Comparison of ENCODE assay signal across 8 mouse cellular contexts in the genomic region with DNA sequence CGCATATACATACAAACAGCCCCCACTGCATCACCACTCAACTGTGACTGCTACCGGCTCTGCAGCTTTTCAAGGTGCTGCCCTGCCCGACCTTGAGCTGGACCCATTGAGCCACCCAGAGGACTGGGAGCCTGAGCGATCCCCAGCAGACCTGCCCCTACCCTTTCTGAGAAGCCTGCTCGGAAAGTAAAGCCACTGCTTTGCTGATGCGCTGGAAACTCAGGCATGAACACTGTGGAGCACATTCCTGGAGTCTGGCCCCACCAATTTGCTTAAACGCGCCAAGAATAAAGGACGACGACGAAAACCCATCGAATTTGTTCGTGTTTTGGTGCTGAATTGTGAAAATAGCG. TPM values are rescaled to one million over a fixed set of nuclear protein-coding genes. Genes with fewer than 3 reads are reported as not detected.
DNase-seq lines count a peak whose midpoint lies in the region; ATAC-seq and TF ChIP-seq lines count a peak whose summit lies in the region.

No protein-coding gene starts in this region.

- peaks cover 44% of the 10 kb centered on the region for H3K79me2 ChIP-seq in C2C12 (ENCODE audit: control insufficient read depth, insufficient read depth)

- no peaks in the 10 kb centered on the region for H3K9me3 ChIP-seq in heart, embryonic 14.5 days (ENCODE audit: control insufficient read depth, low read length)
- H3K9me3 ChIP-seq in limb, embryonic 10.5 days (replicated peaks), result no peaks in the 10 kb centered on the region

- WGBS in heart, embryonic 14.5 days, result under 1% methylated on average over 14 of the region's 14 CpGs
- 1% methylated on average over 14 of the region's 14 CpGs for WGBS in limb, embryonic 10.5 days
- WGBS in olfactory bulb, adult 2 months, result 3% methylated on average over 14 of the region's 14 CpGs

- H3ac ChIP-seq in C2C12 (ENCODE audit: control insufficient read depth, insufficient read length, low read depth), result peak overlapping the region; percentile 50

- DNase-seq in adrenal gland, adult 2 months, result peak; percentile 33
- no peak for DNase-seq in adrenal gland, adult 18-20 months (ENCODE audit: low spot score in 2 of 2)
- DNase-seq in limb, embryonic 10.5 days (ENCODE audit: low spot score), result no peak
- no peak for DNase-seq in ovary, postnatal 14 days (ENCODE audit: low spot score)
- no peak for DNase-seq in MN1 (ENCODE audit: low spot score)

- peaks cover 34% of the 10 kb centered on the region for H3K79me3 ChIP-seq in C2C12 (ENCODE audit: low read depth)

- peaks cover 24% of the 10 kb centered on the region for H3K36me3 ChIP-seq in C2C12 (ENCODE audit: control insufficient read depth, insufficient read depth)
- H3K36me3 ChIP-seq in heart, embryonic 14.5 days (ENCODE audit: control insufficient read depth, insufficient read depth, low read length), result peaks cover 12% of the 10 kb centered on the region
- peaks cover 16% of the 10 kb centered on the region for H3K36me3 ChIP-seq in limb, embryonic 10.5 days

- peak overlapping the region; percentile 96 to 97 for H3K27ac ChIP-seq in heart, embryonic 14.5 days (replicated peaks in 1 of 2; ENCODE audit: control insufficient read depth in 1 of 2, insufficient read depth in 1 of 2, low read depth in 2 of 2, low read length in 2 of 2)
- peak overlapping the region; percentile 89 for H3K27ac ChIP-seq in limb, embryonic 10.5 days
- peak overlapping the region; percentile 73 for H3K27ac ChIP-seq in olfactory bulb, adult 2 months (ENCODE audit: insufficient read depth, low read depth, low read length)

- H3K9ac ChIP-seq in heart, embryonic 14.5 days (ENCODE audit: low read length), result peak overlapping the region; percentile 91

- H3K4me2 ChIP-seq in heart, embryonic 14.5 days (ENCODE audit: low read length), result peak overlapping the region; percentile 78

- no peak for TF ChIP-seq POLR2A in olfactory bulb, adult 2 months (IDR thresholded peaks at IDR 0.05; ENCODE audit: insufficient read depth, low read depth, low read length)

- no peak for TF ChIP-seq CTCF in C2C12 (IDR thresholded peaks at IDR 0.05; ENCODE audit: control insufficient read depth, insufficient read depth, insufficient read length)
- no peak for TF ChIP-seq CTCF in olfactory bulb, adult 2 months (IDR thresholded peaks at IDR 0.05; ENCODE audit: insufficient read depth, low read depth, low read length)

- H3K27me3 ChIP-seq in C2C12 (ENCODE audit: control insufficient read depth, insufficient read depth, insufficient read length), result no peaks in the 10 kb centered on the region
- no peaks in the 10 kb centered on the region for H3K27me3 ChIP-seq in heart, embryonic 14.5 days (ENCODE audit: control insufficient read depth, insufficient read depth, low read length)
- H3K27me3 ChIP-seq in limb, embryonic 10.5 days (ENCODE audit: low read depth, poor library complexity, severe bottlenecking), result peaks cover 20% of the 10 kb centered on the region

- peaks cover 32 to 43% of the 10 kb centered on the region in 2 experiments for H3K4me1 ChIP-seq in heart, embryonic 14.5 days (ENCODE audit: control insufficient read depth in 2 of 2, insufficient read depth in 2 of 2, low read length in 2 of 2)
- H3K4me1 ChIP-seq in limb, embryonic 10.5 days, result peaks cover 52% of the 10 kb centered on the region
- H3K4me1 ChIP-seq in olfactory bulb, adult 2 months (ENCODE audit: control insufficient read depth, insufficient read depth, low read length), result peaks cover 40% of the 10 kb centered on the region

- no peak for ATAC-seq in heart, embryonic 14.5 days (ENCODE audit: insufficient number of reproducible peaks, insufficient read depth, low FRiP score, low read depth)

- H3K4me3 ChIP-seq in C2C12 (ENCODE audit: insufficient read depth, poor library complexity, severe bottlenecking), result peak overlapping the region; percentile 79
- peak overlapping the region; percentile 69 to 91 for H3K4me3 ChIP-seq in heart, embryonic 14.5 days (ENCODE audit: control insufficient read depth in 1 of 2, insufficient read depth in 1 of 2, low read depth in 1 of 2, low read length in 2 of 2)
- H3K4me3 ChIP-seq in limb, embryonic 10.5 days, result peak overlapping the region; percentile 93
- H3K4me3 ChIP-seq in olfactory bulb, adult 2 months (ENCODE audit: insufficient read depth, low read depth, low read length), result peak overlapping the region; percentile 78

TF ChIP-seq in C2C12, 6 proteins besides CTCF, POLR2A, EP300 and RAD21:
- TF ChIP-seq USF1 (IDR thresholded peaks at IDR 0.05; ENCODE audit: low read depth) (no peak), CEBPB (IDR thresholded peaks at IDR 0.05; ENCODE audit: low read depth) (no peak), MYOG (IDR thresholded peaks at IDR 0.05; ENCODE audit: control insufficient read depth, extremely low read depth, insufficient read length) (no peak), FOSL1 (IDR thresholded peaks at IDR 0.05; ENCODE audit: insufficient read depth, low read length, poor library complexity, severe bottlenecking) (no peak), MAX (IDR thresholded peaks at IDR 0.05) (no peak), MYOD1 (IDR thresholded peaks at IDR 0.05; ENCODE audit: control insufficient read depth, insufficient read length, low read depth) (no peak)
TF ChIP-seq in C2C12: peak in this region for 0.

RNA-seq across cellular contexts. Expression of a gene that starts 0.5 kb away (rescaled TPM):
- total RNA-seq in adrenal gland, adult 2 months (2021), result 10 to 100 TPM; 17.8 to 23.7 TPM
- 70.8 and 71.2 TPM in 2 replicates for polyA plus RNA-seq in adrenal gland, adult 2 months (2012; rRNA removed)
- total RNA-seq in adrenal gland, adult 18-20 months (2021), result 10 to 100 TPM; 18.3 to 28.2 TPM
- 36.2 TPM for polyA plus RNA-seq in C2C12 (2012; fragmentation: generic; extraction: Trizol)
- 17.8 and 19.3 TPM in 2 replicates for polyA plus RNA-seq in heart, embryonic 14.5 days (2014; fragmentation: Nextera tagmentation; extraction: Ambion mirVana)
- polyA plus RNA-seq in limb, embryonic 10.5 days (2016; fragmentation: Nextera tagmentation; extraction: Ambion mirVana), result 9.7 and 10.6 TPM in 2 replicates
- polyA plus RNA-seq in olfactory bulb, adult 2 months (2012; ENCODE audit: insufficient read depth, insufficient read length, low replicate concordance, missing spikeins), result not detected in 2 replicates

RNA-seq across cellular contexts. Expression of a gene that starts 12.1 kb away (rescaled TPM):
- 10 to 100 TPM; 12.1 to 14.2 TPM for total RNA-seq in adrenal gland, adult 2 months (2021)
- 22.8 and 24.3 TPM in 2 replicates for polyA plus RNA-seq in adrenal gland, adult 2 months (2012; rRNA removed)
- total RNA-seq in adrenal gland, adult 18-20 months (2021), result 10 to 100 TPM; 12.4 to 13.2 TPM
- 18.8 TPM for polyA plus RNA-seq in C2C12 (2012; fragmentation: generic; extraction: Trizol)
- polyA plus RNA-seq in heart, embryonic 14.5 days (2014; fragmentation: Nextera tagmentation; extraction: Ambion mirVana), result 14.6 and 14.8 TPM in 2 replicates
- polyA plus RNA-seq in limb, embryonic 10.5 days (2016; fragmentation: Nextera tagmentation; extraction: Ambion mirVana), result 26.9 and 33.4 TPM in 2 replicates
- polyA plus RNA-seq in olfactory bulb, adult 2 months (2012; ENCODE audit: insufficient read depth, insufficient read length, low replicate concordance, missing spikeins), result not detected in 2 replicates

RNA-seq across cellular contexts. Expression of a gene that starts 19.3 kb away (rescaled TPM):
- 10 to 100 TPM; 13.8 to 24.1 TPM for total RNA-seq in adrenal gland, adult 2 months (2021)
- polyA plus RNA-seq in adrenal gland, adult 2 months (2012; rRNA removed), result 64.6 and 88.7 TPM in 2 replicates
- 10 to 100 TPM; 18.2 to 19.9 TPM for total RNA-seq in adrenal gland, adult 18-20 months (2021)
- 32.8 TPM for polyA plus RNA-seq in C2C12 (2012; fragmentation: generic; extraction: Trizol)
- polyA plus RNA-seq in heart, embryonic 14.5 days (2014; fragmentation: Nextera tagmentation; extraction: Ambion mirVana), result 24.0 and 26.5 TPM in 2 replicates
- polyA plus RNA-seq in limb, embryonic 10.5 days (2016; fragmentation: Nextera tagmentation; extraction: Ambion mirVana), result 36.0 and 43.1 TPM in 2 replicates
- not detected in 2 replicates for polyA plus RNA-seq in olfactory bulb, adult 2 months (2012; ENCODE audit: insufficient read depth, insufficient read length, low replicate concordance, missing spikeins)

RNA-seq across cellular contexts. Expression of a gene that starts 19.3 kb away (rescaled TPM):
- 10 to 100 TPM in 1 of 2 experiments, 1 to 10 TPM in 1; 7.9 to 10.2 TPM for total RNA-seq in adrenal gland, adult 2 months (2021)
- polyA plus RNA-seq in adrenal gland, adult 2 months (2012; rRNA removed), result 9.1 and 10.5 TPM in 2 replicates
- 1 to 10 TPM; 8.3 to 8.9 TPM for total RNA-seq in adrenal gland, adult 18-20 months (2021)
- polyA plus RNA-seq in C2C12 (2012; fragmentation: generic; extraction: Trizol), result 8.6 TPM
- polyA plus RNA-seq in heart, embryonic 14.5 days (2014; fragmentation: Nextera tagmentation; extraction: Ambion mirVana), result 11.5 and 15.8 TPM in 2 replicates
- polyA plus RNA-seq in limb, embryonic 10.5 days (2016; fragmentation: Nextera tagmentation; extraction: Ambion mirVana), result 24.5 and 26.5 TPM in 2 replicates
- not detected in 2 replicates for polyA plus RNA-seq in olfactory bulb, adult 2 months (2012; ENCODE audit: insufficient read depth, insufficient read length, low replicate concordance, missing spikeins)

RNA-seq across cellular contexts. Expression of a gene that starts 30.2 kb away (rescaled TPM):
- total RNA-seq in adrenal gland, adult 2 months (2021), result 1 to 10 TPM in 1 of 2 experiments, not detected in 1; 1.4 TPM
- 0.09 TPM in 1 of 2 replicates, not detected in the other for polyA plus RNA-seq in adrenal gland, adult 2 months (2012; rRNA removed)
- not detected for total RNA-seq in adrenal gland, adult 18-20 months (2021)
- 0.27 TPM for polyA plus RNA-seq in C2C12 (2012; fragmentation: generic; extraction: Trizol)
- polyA plus RNA-seq in heart, embryonic 14.5 days (2014; fragmentation: Nextera tagmentation; extraction: Ambion mirVana), result 0.09 and 0.20 TPM in 2 replicates
- polyA plus RNA-seq in limb, embryonic 10.5 days (2016; fragmentation: Nextera tagmentation; extraction: Ambion mirVana), result 0.35 and 0.65 TPM in 2 replicates
- not detected in 2 replicates for polyA plus RNA-seq in olfactory bulb, adult 2 months (2012; ENCODE audit: insufficient read depth, insufficient read length, low replicate concordance, missing spikeins)

Comparison
In these comparisons a context has a peak if more than half of its experiments do, and no peak if none do; other contexts are left out.
1. RNA of a gene that starts 19.3 kb away (polyA plus RNA-seq): 64.6 to 88.7 TPM in adrenal gland, adult 2 months, 36.0 to 43.1 TPM in limb, embryonic 10.5 days, 32.8 TPM in C2C12 (single experiment) and 24.0 to 26.5 TPM in heart, embryonic 14.5 days; not detected in olfactory bulb, adult 2 months; every median in the first group is over 10 times any median in the second.
2. Peak in every context shown above with its lines, with median percentiles within 50 percentile points of each other: H3K4me3 ChIP-seq and H3K27ac ChIP-seq.